Mouse (Mus musculus) neural tube, embryonic 11.5 days (tissue): ENCODE measurements around the gene Scap. TPM values are rescaled to one million over a fixed set of nuclear protein-coding genes. Genes with fewer than 3 reads are reported as not detected.

ENCODE experiments used
- ATAC-seq: fragments of 200-750 bp; cut with Nextera tagmentation; 2 replicates; pipeline ENCODE4 v1.8.0; 2017; ENCODE audit warnings: moderate number of reproducible peaks, mild to moderate bottlenecking, moderate TSS enrichment, moderate library complexity; ENCODE audit not compliant: insufficient read depth, low FRiP score, low TSS enrichment
- DNase-seq: peaks from one replicate; pipeline ENCODE4 v3.0.0-alpha.2; 2015; ENCODE audit warnings: low spot score
- H3K27ac ChIP-seq: fragments of 300-500 bp; sonication (generic); 2 replicates; pipeline ENCODE4 v1.5.1; 2014; ENCODE audit warnings: low read depth, mild to moderate bottlenecking, low read length
- H3K27me3 ChIP-seq: fragments of 300-500 bp; sonication (generic); 2 replicates; pipeline ENCODE4 v1.6.1; 2014; ENCODE audit warnings: mild to moderate bottlenecking, low read length, mixed read lengths; ENCODE audit not compliant: control insufficient read depth, insufficient read depth
- H3K36me3 ChIP-seq: fragments of 300-500 bp; sonication (generic); 2 replicates; pipeline ENCODE4 v1.6.1; 2014; ENCODE audit warnings: mild to moderate bottlenecking, low read length, moderate library complexity, mixed read lengths; ENCODE audit not compliant: control insufficient read depth, insufficient read depth
- H3K4me1 ChIP-seq: fragments of 300-500 bp; sonication (generic); 2 replicates; pipeline ENCODE4 v1.6.1; 2014; ENCODE audit warnings: low read length, mixed read lengths; ENCODE audit not compliant: control insufficient read depth, insufficient read depth
- H3K4me2 ChIP-seq: fragments of 300-500 bp; sonication (generic); 2 replicates; pipeline ENCODE4 v1.6.1; 2014; ENCODE audit warnings: low read depth, mild to moderate bottlenecking, moderate library complexity
- H3K4me3 ChIP-seq: fragments of 300-500 bp; sonication (generic); 2 replicates; pipeline ENCODE4 v1.5.1; 2014; ENCODE audit warnings: low read depth, low read length
- H3K9ac ChIP-seq: fragments of 300-500 bp; sonication (generic); 2 replicates; pipeline ENCODE4 v1.6.1; 2014; ENCODE audit warnings: mild to moderate bottlenecking, low read length
- H3K9me3 ChIP-seq: fragments of 300-500 bp; sonication (generic); 2 replicates; pipeline ENCODE4 v1.6.1; 2016; ENCODE audit warnings: low read length; ENCODE audit not compliant: control insufficient read depth
- WGBS: fragments of 180-500 bp; shearing (Covaris S2); extraction: QIAGEN DNeasy Blood & Tissue Kit; methylation state at CpG from one replicate; pipeline ENCODE4 v1.1.7; 2014; 5-methylcytosine and 5-hydroxymethylcytosine counted together
- polyA plus RNA-seq: library from polyadenylated mRNA; unstranded; fragments of >200 nt; fragmentation: Nextera tagmentation; extraction: Ambion mirVana; gene quantifications from 2 replicates; pipeline ENCODE4 v1.2.1, GENCODE M21; 2014

Scap gene
- polyA plus RNA-seq, 1 experiment from 2014 or later: 29.2 TPM

GRCm38 (mm10) chr9:110304969-110305651, 28.0 kb upstream of the Scap start, which contains the start of gene Elp6:
Elp6 (plus strand) TSS chr9:110305173.
- Histone ChIP-seq H3K9ac (peak within 1 kb of the TSS; percentile 79), H3K27me3 (no peaks in the 10 kb centered on the region), H3K36me3 (no peaks in the 10 kb centered on the region), H3K4me3 (peak within 1 kb of the TSS; percentile 48), H3K27ac (peak within 1 kb of the TSS; percentile 92), H3K4me1 (no peaks in the 10 kb centered on the region), H3K9me3 (no peaks in the 10 kb centered on the region; the same call in 1 of the 2 replicates), H3K4me2 (peak within 1 kb of the TSS; percentile 80)
- peak; percentile 98 for ATAC-seq
- DNase-seq: peak; percentile 93
- under 1% methylated on average over 46 of the region's 46 CpGs for WGBS

- 94% methylated on average over 5 of the region's 5 CpGs for WGBS
- ATAC-seq (no peak), DNase-seq (no peak)
- 0 out of 2 replicates have a peak overlapping the region, but pooled peaks have one; percentile 79 for H3K9ac ChIP-seq
- H3K36me3 ChIP-seq: peaks cover 3% of the 10 kb centered on the region
- H3K4me3 ChIP-seq: no peak overlapping the region
- H3K4me2 ChIP-seq: no peak overlapping the region
- no peak overlapping the region for H3K27ac ChIP-seq
- H3K4me1 ChIP-seq: no peaks in the 10 kb centered on the region
- H3K9me3 ChIP-seq: no peaks in the 10 kb centered on the region; the same call in 1 of the 2 replicates
- no peaks in the 10 kb centered on the region for H3K27me3 ChIP-seq
These were observed 26.7 kb upstream of the Scap start for GRCm38 (mm10) chr9:110306371-110306770.

GRCm38 (mm10) chr9:110314706-110315105, 18.4 kb upstream of the Scap start:
- Histone ChIP-seq H3K4me1 (no peaks in the 10 kb centered on the region), H3K9ac (no peak overlapping the region), H3K4me2 (no peak overlapping the region), H3K27me3 (no peaks in the 10 kb centered on the region), H3K9me3 (no peaks in the 10 kb centered on the region), H3K27ac (no peak overlapping the region), H3K36me3 (peaks cover 13% of the 10 kb centered on the region), H3K4me3 (no peak overlapping the region)
- ATAC-seq: no peak
- WGBS: 90% methylated on average over 5 of the region's 5 CpGs
- DNase-seq: no peak

GRCm38 (mm10) chr9:110315410-110315809, 17.7 kb upstream of the Scap start:
- H3K4me1 ChIP-seq: no peaks in the 10 kb centered on the region
- H3K27ac ChIP-seq: no peak overlapping the region
- peaks cover 12% of the 10 kb centered on the region for H3K36me3 ChIP-seq
- WGBS: 86% methylated on average over 6 of the region's 6 CpGs
- no peaks in the 10 kb centered on the region for H3K9me3 ChIP-seq
- H3K4me2 ChIP-seq: no peak overlapping the region
- DNase-seq (no peak), ATAC-seq (no peak)
- no peak overlapping the region for H3K9ac ChIP-seq
- H3K4me3 ChIP-seq: no peak overlapping the region
- H3K27me3 ChIP-seq: no peaks in the 10 kb centered on the region

GRCm38 (mm10) chr9:110315904-110316303, 17.2 kb upstream of the Scap start:
- Histone ChIP-seq H3K4me1 (no peaks in the 10 kb centered on the region), H3K4me3 (no peak overlapping the region), H3K27ac (no peak overlapping the region), H3K9ac (no peak overlapping the region), H3K4me2 (no peak overlapping the region), H3K27me3 (no peaks in the 10 kb centered on the region), H3K9me3 (no peaks in the 10 kb centered on the region), H3K36me3 (peaks cover 9% of the 10 kb centered on the region)
- no peak for ATAC-seq
- no peak for DNase-seq
- 95% methylated on average over 8 of the region's 8 CpGs for WGBS

- Histone ChIP-seq H3K27me3 (no peaks in the 10 kb centered on the region), H3K9me3 (no peaks in the 10 kb centered on the region), H3K36me3 (peaks cover 10% of the 10 kb centered on the region), H3K9ac (no peak overlapping the region), H3K27ac (no peak overlapping the region), H3K4me3 (no peak overlapping the region), H3K4me1 (no peaks in the 10 kb centered on the region), H3K4me2 (no peak overlapping the region)
- ATAC-seq (no peak), DNase-seq (no peak)
- 95% methylated on average over 8 of the region's 8 CpGs for WGBS
These were observed 16.6 kb upstream of the Scap start for GRCm38 (mm10) chr9:110316503-110316902.

GRCm38 (mm10) chr9:110320769-110321168, 12.3 kb upstream of the Scap start:
- Histone ChIP-seq H3K27me3 (no peaks in the 10 kb centered on the region), H3K4me1 (no peaks in the 10 kb centered on the region), H3K9ac (no peak overlapping the region), H3K9me3 (no peaks in the 10 kb centered on the region), H3K36me3 (peaks cover 8% of the 10 kb centered on the region), H3K4me2 (no peak overlapping the region), H3K27ac (no peak overlapping the region), H3K4me3 (no peak overlapping the region)
- WGBS: 92% methylated on average over 10 of the region's 10 CpGs
- ATAC-seq (no peak), DNase-seq (no peak)

GRCm38 (mm10) chr9:110322972-110323371, 10.1 kb upstream of the Scap start:
- peaks cover 5% of the 10 kb centered on the region for H3K36me3 ChIP-seq
- no peak overlapping the region for H3K4me2 ChIP-seq
- DNase-seq: no peak
- no peaks in the 10 kb centered on the region for H3K4me1 ChIP-seq
- ATAC-seq: no peak
- no peaks in the 10 kb centered on the region for H3K27me3 ChIP-seq
- no peak overlapping the region for H3K9ac ChIP-seq
- no peaks in the 10 kb centered on the region for H3K9me3 ChIP-seq
- H3K27ac ChIP-seq: no peak overlapping the region
- H3K4me3 ChIP-seq: no peak overlapping the region

- ATAC-seq (no peak), DNase-seq (no peak)
- 88% methylated on average over 1 of the region's 1 CpGs for WGBS
- no peaks in the 10 kb centered on the region for H3K9me3 ChIP-seq
- no peak overlapping the region for H3K27ac ChIP-seq
- H3K4me2 ChIP-seq: no peak overlapping the region
- no peaks in the 10 kb centered on the region for H3K4me1 ChIP-seq
- no peak overlapping the region for H3K9ac ChIP-seq
- no peaks in the 10 kb centered on the region for H3K27me3 ChIP-seq
- no peak overlapping the region for H3K4me3 ChIP-seq
- peaks cover 2% of the 10 kb centered on the region; the same call in 1 of the 2 replicates for H3K36me3 ChIP-seq
These were observed 8.9 kb upstream of the Scap start for GRCm38 (mm10) chr9:110324181-110324580.
